Mouse (Mus musculus): ENCODE measurements around the gene Zkscan17.

DNA sequence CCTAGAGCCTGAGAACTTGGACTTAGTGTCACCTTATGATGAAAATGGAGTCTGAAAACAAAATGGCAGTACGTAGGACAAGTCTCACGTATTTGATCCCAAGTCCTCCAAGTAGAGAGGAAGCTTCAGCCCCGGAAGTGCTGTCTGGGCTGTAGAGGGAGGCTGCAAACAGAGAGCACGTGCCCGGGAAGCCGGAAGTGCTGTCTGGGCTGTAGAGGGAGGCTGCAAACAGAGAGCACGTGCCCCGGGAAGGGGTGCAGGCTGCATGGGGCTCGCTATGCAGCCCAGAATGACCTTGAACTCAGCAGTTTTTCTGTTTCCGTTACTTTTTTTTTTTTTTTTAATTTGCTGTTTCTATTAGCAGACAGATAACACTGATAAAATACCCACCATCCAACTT lies 8.3 kb downstream of the Zkscan17 start:
- no peak for TF ChIP-seq EP300 (IDR thresholded peaks at IDR 0.05; ENCODE audit: insufficient read depth, low read depth, low read length)
- TF ChIP-seq POLR2A (IDR thresholded peaks at IDR 0.05; ENCODE audit: insufficient read depth, low read length) = no peak
- no peak for TF ChIP-seq CTCF (IDR thresholded peaks at IDR 0.05; ENCODE audit: low read depth, low read length)

Measured in ES-Bruce4 (cell line).